Mouse (Mus musculus): ENCODE data around the gene Dppa5a.

- no peak for TF ChIP-seq CTCF (IDR thresholded peaks at IDR 0.05; ENCODE audit: low read depth, low read length)
- no peak for TF ChIP-seq POLR2AphosphoS5 (IDR thresholded peaks at IDR 0.05; ENCODE audit: insufficient replicate concordance, low read depth, low read length)
- TF ChIP-seq GATA1 (IDR thresholded peaks at IDR 0.05; ENCODE audit: borderline replicate concordance, low read length) = no peak
These were observed 7.0 kb upstream of the Dppa5a start for GRCm38 (mm10) chr9:78374885-78375389.
